Mouse (Mus musculus) C2C12 (cell line): Measurements from ENCODE around the gene Cnnm2. TPM values are rescaled to one million over a fixed set of nuclear protein-coding genes. Genes with fewer than 3 reads are reported as not detected.
"Not testable (repeated sequence)": the region's sequence is repeated elsewhere in the genome, so short reads cannot be mapped to it uniquely, and the experiment has no call there.

Experiments
- H3K27me3 ChIP-seq: one replicate; pipeline ENCODE4 v1.6.1; 2011; ENCODE audit not compliant: control insufficient read depth, insufficient read depth, insufficient read length
- H3K36me3 ChIP-seq: one replicate; pipeline ENCODE4 v1.6.1; 2011; ENCODE audit not compliant: control insufficient read depth, insufficient read depth
- H3K4me3 ChIP-seq: one replicate; pipeline ENCODE4 v1.5.1; 2011; ENCODE audit warnings: mild to moderate bottlenecking, control low read depth; ENCODE audit not compliant: poor library complexity, insufficient read depth, severe bottlenecking
- H3K79me2 ChIP-seq: one replicate; pipeline ENCODE4 v1.6.1; 2011; ENCODE audit not compliant: control insufficient read depth, insufficient read depth
- H3K79me3 ChIP-seq: one replicate; pipeline ENCODE4 v1.6.1; 2011; ENCODE audit warnings: low read depth, control low read depth
- H3ac ChIP-seq: one replicate; pipeline ENCODE3; 2011; ENCODE audit warnings: low read depth; ENCODE audit not compliant: control insufficient read depth, insufficient read length
- CEBPB ChIP-seq: IDR thresholded peaks from one replicate; pipeline ENCODE4 v1.6.1; 2011; ENCODE audit warnings: low read depth, mild to moderate bottlenecking, control low read depth, moderate library complexity
- CTCF ChIP-seq: IDR thresholded peaks from one replicate; pipeline ENCODE4 v1.5.1; 2011; ENCODE audit not compliant: control insufficient read depth, insufficient read depth, insufficient read length
- FOSL1 ChIP-seq: IDR thresholded peaks from one replicate; pipeline ENCODE4 v1.8.0; 2011; ENCODE audit warnings: mild to moderate bottlenecking, low read length; ENCODE audit not compliant: poor library complexity, insufficient read depth, severe bottlenecking
- MAX ChIP-seq: IDR thresholded peaks from one replicate; pipeline ENCODE4 v1.6.1; 2011; ENCODE audit warnings: mild to moderate bottlenecking, control low read depth
- MYOD1 ChIP-seq: IDR thresholded peaks from one replicate; pipeline ENCODE4 v1.6.1; 2011; ENCODE audit warnings: low read depth; ENCODE audit not compliant: control insufficient read depth, insufficient read length
- MYOG ChIP-seq: IDR thresholded peaks from one replicate; pipeline ENCODE4 v1.6.1; 2011; ENCODE audit not compliant: control insufficient read depth, insufficient read length; ENCODE audit errors: extremely low read depth
- USF1 ChIP-seq: IDR thresholded peaks from one replicate; pipeline ENCODE4 v1.6.1; 2011; ENCODE audit warnings: low read depth, mild to moderate bottlenecking, control low read depth, moderate library complexity
- polyA plus RNA-seq: library from polyadenylated mRNA; unstranded; fragments of >200 nt; fragmentation: generic; extraction: Trizol; gene quantifications from one replicate; pipeline ENCODE4 v1.2.1, GENCODE M21; 2012; ENCODE audit warnings: missing spikeins

The Cnnm2 gene
- polyA plus RNA-seq, 1 experiment: 4.1 TPM

GRCm38 (mm10) chr19:46727140-46727736, 34.2 kb upstream of the Cnnm2 start:
- no peak for TF ChIP-seq FOSL1
- no peak for TF ChIP-seq MYOG
- no peak for TF ChIP-seq MAX
- TF ChIP-seq USF1: no peak
- no peak for TF ChIP-seq CTCF
- no peak for TF ChIP-seq CEBPB
- no peaks in the 10 kb centered on the region for H3K36me3 ChIP-seq
- no peaks in the 10 kb centered on the region for H3K27me3 ChIP-seq
- H3K4me3 ChIP-seq: no peak overlapping the region
- H3K79me3 ChIP-seq: no peaks in the 10 kb centered on the region
- no peaks in the 10 kb centered on the region for H3K79me2 ChIP-seq
- no peak overlapping the region for H3ac ChIP-seq

- TF ChIP-seq MYOD1 (no peak), CEBPB (no peak)
- Histone ChIP-seq H3ac (no peak overlapping the region), H3K27me3 (no peaks in the 10 kb centered on the region), H3K79me2 (no peaks in the 10 kb centered on the region), H3K4me3 (no peak overlapping the region), H3K36me3 (no peaks in the 10 kb centered on the region), H3K79me3 (no peaks in the 10 kb centered on the region)
These were observed 33.4 kb upstream of the Cnnm2 start for GRCm38 (mm10) chr19:46727945-46728540.

- Histone ChIP-seq H3K79me3 (no peaks in the 10 kb centered on the region), H3ac (no peak overlapping the region), H3K79me2 (no peaks in the 10 kb centered on the region), H3K27me3 (no peaks in the 10 kb centered on the region), H3K36me3 (no peaks in the 10 kb centered on the region), H3K4me3 (no peak overlapping the region)
- TF ChIP-seq MAX: no peak
These were observed 32.5 kb upstream of the Cnnm2 start for GRCm38 (mm10) chr19:46728909-46729308.

DNA sequence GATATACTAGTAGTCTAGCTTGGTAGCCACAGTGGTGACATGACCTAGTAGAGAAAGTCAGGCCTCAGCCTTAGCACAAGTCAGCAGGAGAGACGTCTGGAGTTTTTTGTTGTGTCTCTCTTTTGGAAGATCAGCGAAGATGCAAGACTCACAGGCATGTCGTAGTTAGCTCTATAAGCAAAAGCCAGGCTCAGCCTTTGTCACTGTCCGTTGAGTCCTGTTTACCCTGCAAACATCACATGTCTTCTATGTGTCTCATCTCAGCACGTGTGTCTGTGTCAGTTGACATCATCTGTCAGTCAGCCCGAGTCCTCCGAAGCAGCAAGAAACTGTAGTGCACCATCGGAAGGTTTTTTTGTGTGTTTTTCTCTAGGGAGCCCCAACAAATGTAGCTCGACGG, 30.0 kb upstream of the Cnnm2 start:
- H3K4me3 ChIP-seq: no peak overlapping the region
- H3K79me2 ChIP-seq: no peaks in the 10 kb centered on the region
- no peaks in the 10 kb centered on the region for H3K79me3 ChIP-seq
- no peak overlapping the region for H3ac ChIP-seq
- no peaks in the 10 kb centered on the region for H3K36me3 ChIP-seq
- no peak for TF ChIP-seq FOSL1
- no peak for TF ChIP-seq CEBPB
- no peak for TF ChIP-seq MYOD1
- TF ChIP-seq MAX: no peak
- no peak for TF ChIP-seq MYOG
- no peak for TF ChIP-seq USF1
- TF ChIP-seq CTCF: no peak
- peaks cover 4% of the 10 kb centered on the region for H3K27me3 ChIP-seq

DNA sequence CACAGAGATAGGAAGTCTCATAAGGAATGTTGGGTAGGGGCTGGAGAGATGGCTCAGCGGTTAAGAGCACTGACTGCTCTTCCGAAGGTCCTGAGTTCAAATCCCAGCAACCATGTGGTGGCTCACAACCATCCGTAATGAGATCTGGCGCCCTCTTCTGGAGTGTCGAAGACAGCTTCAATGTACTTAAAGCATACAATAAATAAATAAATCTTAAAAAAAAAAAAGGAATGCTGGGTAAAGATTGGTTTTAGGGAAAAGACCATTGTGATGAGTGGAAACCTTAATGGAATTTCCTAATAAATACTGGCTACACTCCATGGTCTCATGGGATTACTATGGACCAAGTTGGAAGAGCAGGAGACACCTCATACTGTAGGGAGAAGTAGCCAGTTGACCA, 28.7 kb upstream of the Cnnm2 start:
- H3K4me3 ChIP-seq, H3K79me2 ChIP-seq, H3K36me3 ChIP-seq, H3K79me3 ChIP-seq, H3ac ChIP-seq, H3K27me3 ChIP-seq: not testable (repeated sequence)

- Histone ChIP-seq H3ac (no peak overlapping the region), H3K79me3 (no peaks in the 10 kb centered on the region), H3K79me2 (no peaks in the 10 kb centered on the region), H3K4me3 (no peak overlapping the region), H3K36me3 (no peaks in the 10 kb centered on the region), H3K27me3 (peaks cover 10% of the 10 kb centered on the region)
- no peak for TF ChIP-seq FOSL1
- TF ChIP-seq MYOD1: no peak
- TF ChIP-seq CEBPB: no peak
- no peak for TF ChIP-seq MYOG
- TF ChIP-seq USF1: no peak
- TF ChIP-seq MAX: no peak
- no peak for TF ChIP-seq CTCF
These were observed 27.8 kb upstream of the Cnnm2 start for GRCm38 (mm10) chr19:46733626-46734025.
